Mouse (Mus musculus) brain, adult 2 months (tissue): Measurements from ENCODE around the gene Slc38a10.

ENCODE experiments used
- DNase-seq: peaks from one replicate; pipeline ENCODE4 v3.0.0; 2011; ENCODE audit warnings: low read depth, low spot score

Gene Slc38a10

GRCm38 (mm10) chr11:120151113-120151494 lies at the start of gene Slc38a10:
Slc38a10 (minus strand) TSS chr11:120151346.
- DNase-seq = peak; percentile 100

GRCm38 (mm10) chr11:120200621-120201020 lies 49.5 kb upstream of the Slc38a10 start:
- no peak for DNase-seq

- peak; percentile 69 for DNase-seq
These were observed 48.6 kb upstream of the Slc38a10 start for GRCm38 (mm10) chr11:120199766-120200165.

DNA sequence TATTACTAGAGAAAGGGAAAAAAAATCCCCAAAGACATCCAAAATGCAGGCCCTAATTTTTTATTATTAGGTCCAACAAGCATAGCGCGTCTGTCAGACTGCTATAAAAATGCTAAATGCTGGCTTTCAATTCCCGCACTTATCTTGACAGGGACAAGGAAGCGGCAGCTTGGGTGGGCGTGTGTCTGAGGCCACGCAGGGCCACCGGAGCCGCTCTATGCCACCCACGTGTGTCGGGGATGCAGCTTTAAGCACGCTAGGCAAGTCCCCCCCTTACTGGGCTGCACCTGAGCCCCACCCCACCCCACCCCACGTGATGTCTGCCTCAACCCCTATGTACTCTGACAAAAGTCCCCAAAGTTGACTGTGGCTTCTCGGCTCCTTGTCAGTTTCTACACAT lies 47.7 kb upstream of the Slc38a10 start:
- no peak for DNase-seq

GRCm38 (mm10) chr11:120190526-120191412 lies 39.6 kb upstream of the Slc38a10 start:
- no peak for DNase-seq

GRCm38 (mm10) chr11:120189459-120190312 lies 38.5 kb upstream of the Slc38a10 start:
- peak; percentile 100 for DNase-seq

- DNase-seq = peak; percentile 77
These were observed 37.6 kb upstream of the Slc38a10 start for GRCm38 (mm10) chr11:120188481-120189441.

DNA sequence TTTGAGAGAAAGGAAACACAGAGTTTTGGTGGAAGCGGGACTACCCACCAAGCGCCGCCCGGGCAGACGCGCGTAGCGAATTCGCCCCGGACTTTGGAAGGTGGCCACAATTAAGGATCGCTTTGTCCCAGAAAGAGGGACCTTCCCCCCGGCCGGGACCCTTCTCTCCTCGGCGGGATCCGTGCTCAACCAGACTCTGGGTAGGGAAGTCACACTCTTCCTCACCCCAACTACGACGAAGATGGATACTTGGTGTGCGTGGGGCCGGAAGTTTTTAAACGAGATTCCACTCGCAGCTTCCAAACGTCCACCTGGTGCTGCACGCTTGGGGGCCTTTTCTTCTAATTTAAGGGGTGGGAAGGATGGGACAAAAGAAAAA lies 36.9 kb upstream of the Slc38a10 start:
- DNase-seq = peak; percentile 32

DNA sequence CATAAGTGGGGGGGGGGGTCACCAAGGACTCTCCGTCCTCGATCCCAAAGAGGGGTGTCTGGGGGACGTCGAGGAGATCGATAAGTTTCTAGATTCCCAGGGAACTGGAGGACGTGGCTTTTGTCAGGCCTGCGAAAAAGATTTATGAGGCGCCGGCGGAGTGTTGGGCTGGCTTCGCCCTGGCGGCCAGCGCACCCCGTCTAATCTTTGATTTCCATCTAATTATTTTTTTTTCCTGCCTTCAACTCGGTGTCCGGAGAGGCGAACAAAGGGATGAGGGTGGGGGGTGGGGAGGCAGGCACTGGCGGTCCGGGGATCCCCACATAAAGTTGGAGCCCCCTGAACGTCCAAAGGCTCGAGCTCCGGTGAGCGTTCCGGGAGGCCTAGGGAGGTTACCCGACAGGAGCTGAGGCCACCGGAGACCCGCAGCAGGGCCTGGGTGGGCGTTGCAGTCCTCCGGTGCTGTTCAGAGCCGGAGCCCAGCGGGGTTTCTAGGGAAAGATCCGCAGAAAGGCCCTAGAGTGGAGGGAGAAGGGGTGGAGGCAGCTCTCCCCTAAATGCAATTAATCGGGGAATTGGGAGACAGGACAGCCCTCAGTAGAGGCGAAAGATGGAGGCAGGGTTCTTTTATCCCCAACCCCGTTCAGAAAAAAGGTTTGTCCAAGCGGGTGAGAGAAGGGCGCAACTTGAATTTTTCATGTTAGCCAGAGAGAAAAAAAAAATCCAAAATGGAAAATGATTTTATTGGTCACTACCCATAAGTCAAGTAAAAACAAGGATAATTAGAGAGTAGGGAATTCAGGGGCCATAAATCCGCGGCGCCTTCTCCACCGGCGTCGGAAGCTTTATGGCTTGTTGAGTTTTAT lies 36.3 kb upstream of the Slc38a10 start:
- peak; percentile 19 for DNase-seq

GRCm38 (mm10) chr11:120186821-120187235 lies 35.7 kb upstream of the Slc38a10 start:
- peak; percentile 33 for DNase-seq

GRCm38 (mm10) chr11:120186145-120186740 lies 35.1 kb upstream of the Slc38a10 start:
- no peak for DNase-seq

- peak; percentile 54 for DNase-seq
These were observed 34.4 kb upstream of the Slc38a10 start for GRCm38 (mm10) chr11:120185316-120186141.

DNA sequence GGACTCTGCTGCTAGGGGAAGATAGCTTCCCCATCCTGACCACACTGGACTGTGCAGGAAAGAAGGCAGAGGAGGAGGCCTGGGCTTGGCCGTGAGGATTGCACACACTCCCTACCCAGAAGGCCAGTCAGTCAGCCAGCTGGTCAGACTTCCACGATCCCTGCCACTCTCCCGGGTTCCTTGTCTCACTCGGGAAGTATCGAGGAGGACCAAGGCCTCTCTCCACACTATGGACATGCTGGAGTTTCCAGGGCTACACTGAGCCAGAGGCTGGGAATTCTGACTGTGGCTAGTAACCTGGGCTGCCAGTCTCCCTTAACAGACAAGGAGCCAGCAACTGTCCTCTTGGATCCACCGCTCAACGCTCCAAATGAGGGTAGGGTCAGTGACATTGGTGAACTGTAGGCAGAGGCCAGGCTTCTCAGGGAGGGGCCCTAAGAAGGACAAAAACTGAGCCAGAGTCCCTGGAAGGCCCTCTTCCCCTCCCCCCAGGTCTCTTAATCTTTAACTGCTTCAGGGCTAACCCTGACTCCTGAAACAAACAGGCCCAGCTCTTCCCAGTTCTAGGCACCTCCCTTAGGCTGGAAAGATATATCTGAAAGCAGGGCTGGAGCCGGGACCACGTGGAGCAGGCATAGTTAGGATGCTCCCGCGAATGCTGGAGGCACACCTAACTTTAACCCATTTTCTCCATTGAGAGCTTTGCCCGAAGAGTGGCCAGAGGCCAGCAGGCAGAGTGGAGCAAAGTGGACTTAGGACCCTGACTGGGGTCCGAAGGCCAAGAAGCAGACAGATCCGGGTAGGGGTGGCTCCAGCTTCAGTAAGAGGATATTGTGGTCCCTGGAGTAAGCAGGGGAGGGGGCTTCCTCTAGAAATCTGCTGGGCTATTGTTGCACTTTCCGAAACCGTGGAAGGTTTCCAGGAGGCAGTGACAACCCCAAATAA lies 33.5 kb upstream of the Slc38a10 start:
- peak; percentile 52 for DNase-seq

GRCm38 (mm10) chr11:120183708-120184107 lies 32.6 kb upstream of the Slc38a10 start:
- no peak for DNase-seq

- no peak for DNase-seq
These were observed 32.0 kb upstream of the Slc38a10 start for GRCm38 (mm10) chr11:120183180-120183579.

- DNase-seq = no peak
These were observed 31.4 kb upstream of the Slc38a10 start for GRCm38 (mm10) chr11:120182396-120183030.

GRCm38 (mm10) chr11:120181379-120181778 lies 30.2 kb upstream of the Slc38a10 start:
- no peak for DNase-seq
